Mouse (Mus musculus) heart, adult 18-20 months (tissue): ENCODE measurements around the gene Nckap1. TPM values are rescaled to one million over a fixed set of nuclear protein-coding genes. Genes with fewer than 3 reads are reported as not detected.
A peak's percentile ranks its signal among the peaks of the same experiment; 100 is the strongest.
"Not testable (repeated sequence)": the region's sequence is repeated elsewhere in the genome, so short reads cannot be mapped to it uniquely, and the experiment has no call there.

Experiments used
- DNase-seq, 2 experiments: peaks; one replicate each; pipeline ENCODE4 v3.0.0; 2021 to 2022; ENCODE audit warnings: mixed read lengths in 1 of 2
- total RNA-seq, 2 experiments: library from RNA; stranded (reverse); gene quantifications; 2 replicates each; pipeline ENCODE4 v1.2.3; 2021

The Nckap1 gene
- total RNA-seq, 2 experiments from 2014 or later: 61.1 to 61.4 TPM

GRCm38 (mm10) chr2:80561478-80561877 is 19.7 kb downstream of the Nckap1 start:
- DNase-seq: no peak

GRCm38 (mm10) chr2:80560773-80561172 is 20.4 kb downstream of the Nckap1 start:
- DNase-seq: no peak

GRCm38 (mm10) chr2:80559655-80560054 is 21.5 kb downstream of the Nckap1 start:
- no peak for DNase-seq

GRCm38 (mm10) chr2:80554442-80554841 is 26.7 kb downstream of the Nckap1 start:
- no peak for DNase-seq

GRCm38 (mm10) chr2:80549704-80550103 is 31.5 kb downstream of the Nckap1 start:
- DNase-seq: no peak

GRCm38 (mm10) chr2:80547901-80548300 is 33.3 kb downstream of the Nckap1 start:
- DNase-seq: no peak

GRCm38 (mm10) chr2:80542801-80543200 is 38.4 kb downstream of the Nckap1 start:
- no peak for DNase-seq

GRCm38 (mm10) chr2:80537156-80537555 is 44.0 kb downstream of the Nckap1 start:
- DNase-seq: no peak

- DNase-seq: no peak
These were observed 44.6 kb downstream of the Nckap1 start for GRCm38 (mm10) chr2:80536608-80537007.

GRCm38 (mm10) chr2:80524275-80524674 is 56.9 kb downstream of the Nckap1 start:
- DNase-seq: no peak

GRCm38 (mm10) chr2:80506051-80506802 is 75.0 kb downstream of the Nckap1 start:
- no peak for DNase-seq

- no peak for DNase-seq
These were observed 79.0 kb downstream of the Nckap1 start for GRCm38 (mm10) chr2:80502132-80502531.

GRCm38 (mm10) chr2:80495304-80495703 is 85.9 kb downstream of the Nckap1 start:
- DNase-seq: not testable (repeated sequence)

- peak; percentile 7 to 9 for DNase-seq
These were observed 94.3 kb downstream of the Nckap1 start for GRCm38 (mm10) chr2:80486851-80487250.

GRCm38 (mm10) chr2:80484951-80485350 is 96.2 kb downstream of the Nckap1 start:
- DNase-seq: no peak

- no peak for DNase-seq
These were observed 105.3 kb downstream of the Nckap1 start for GRCm38 (mm10) chr2:80475831-80476230.

GRCm38 (mm10) chr2:80474247-80474796 is 106.9 kb downstream of the Nckap1 start:
- DNase-seq: no peak

GRCm38 (mm10) chr2:80465991-80466821 is 115.0 kb downstream of the Nckap1 start:
- DNase-seq: no peak

- DNase-seq: no peak
These were observed 119.4 kb downstream of the Nckap1 start for GRCm38 (mm10) chr2:80461827-80462226.
